Mouse (Mus musculus): ENCODE data around the gene Nhej1. TPM values are rescaled to one million over a fixed set of nuclear protein-coding genes. Genes with fewer than 3 reads are reported as not detected.

Gene Nhej1
- 1 to 10 TPM; 4.4 to 4.8 TPM for total RNA-seq (2023)

GRCm38 (mm10) chr1:75124346-75125321 lies at the start of gene Nhej1:
Gene Nhej1, minus strand, starts transcription at chr1:75125200.

GRCm38 (mm10) chr1:75168472-75169464 lies 43.8 kb upstream of the Nhej1 start, which contains the start of gene Zfand2b:
Gene Zfand2b, plus strand, starts transcription at chr1:75168646.

DNA sequence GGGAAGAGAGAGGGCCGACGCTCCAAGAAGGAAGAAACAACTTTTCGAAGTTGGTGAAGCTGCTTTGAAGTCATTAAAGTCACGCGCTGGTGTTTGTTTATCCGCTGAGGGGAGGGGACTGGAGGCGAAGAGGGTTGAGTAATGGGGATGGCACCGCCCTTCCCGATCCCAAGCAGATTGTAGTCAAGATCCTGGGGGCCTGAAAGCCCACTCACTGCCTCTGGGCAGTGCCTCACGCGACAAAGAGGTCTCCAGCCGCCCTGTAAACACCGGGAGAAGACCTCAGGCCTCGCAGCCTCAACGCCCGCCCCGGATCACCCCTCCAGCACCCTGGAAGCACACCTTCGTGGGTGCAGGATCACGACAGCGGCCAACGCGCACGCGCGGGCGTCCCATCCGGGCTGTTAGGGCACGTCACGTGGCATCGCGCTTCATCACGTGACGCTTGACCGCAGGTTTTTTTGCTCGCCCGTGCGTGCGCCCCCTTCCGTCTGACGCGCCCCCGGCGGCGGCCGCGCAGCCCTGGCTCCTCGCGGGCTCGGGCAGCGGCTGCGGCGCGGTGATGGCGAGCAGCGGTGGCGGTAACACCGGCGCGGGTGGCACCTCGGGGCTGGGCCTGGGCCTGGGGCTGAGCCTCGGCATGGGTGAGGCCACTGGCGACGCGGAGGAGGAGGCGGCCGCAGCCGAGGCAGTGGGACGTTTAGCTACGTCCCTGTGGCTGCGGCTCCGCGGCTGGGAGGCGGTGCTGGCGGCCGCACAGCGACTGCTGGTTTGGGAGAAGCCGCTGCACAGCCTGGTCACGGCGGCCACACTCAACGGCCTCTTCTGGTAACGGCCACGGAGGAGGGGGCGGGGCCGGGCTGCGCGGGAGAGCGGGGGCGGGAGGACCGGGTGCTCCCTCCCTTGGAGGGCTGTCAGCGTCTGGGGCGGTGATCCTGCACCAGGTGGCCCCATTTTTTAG lies 17.6 kb upstream of the Nhej1 start, which contains the start of the genes Cnppd1 and Retreg2:
Gene Cnppd1, minus strand, starts transcription at position 411 of the 961 bp plus-strand sequence.
Gene Retreg2, plus strand, starts transcription at position 478 of the 961 bp plus-strand sequence.

DNA sequence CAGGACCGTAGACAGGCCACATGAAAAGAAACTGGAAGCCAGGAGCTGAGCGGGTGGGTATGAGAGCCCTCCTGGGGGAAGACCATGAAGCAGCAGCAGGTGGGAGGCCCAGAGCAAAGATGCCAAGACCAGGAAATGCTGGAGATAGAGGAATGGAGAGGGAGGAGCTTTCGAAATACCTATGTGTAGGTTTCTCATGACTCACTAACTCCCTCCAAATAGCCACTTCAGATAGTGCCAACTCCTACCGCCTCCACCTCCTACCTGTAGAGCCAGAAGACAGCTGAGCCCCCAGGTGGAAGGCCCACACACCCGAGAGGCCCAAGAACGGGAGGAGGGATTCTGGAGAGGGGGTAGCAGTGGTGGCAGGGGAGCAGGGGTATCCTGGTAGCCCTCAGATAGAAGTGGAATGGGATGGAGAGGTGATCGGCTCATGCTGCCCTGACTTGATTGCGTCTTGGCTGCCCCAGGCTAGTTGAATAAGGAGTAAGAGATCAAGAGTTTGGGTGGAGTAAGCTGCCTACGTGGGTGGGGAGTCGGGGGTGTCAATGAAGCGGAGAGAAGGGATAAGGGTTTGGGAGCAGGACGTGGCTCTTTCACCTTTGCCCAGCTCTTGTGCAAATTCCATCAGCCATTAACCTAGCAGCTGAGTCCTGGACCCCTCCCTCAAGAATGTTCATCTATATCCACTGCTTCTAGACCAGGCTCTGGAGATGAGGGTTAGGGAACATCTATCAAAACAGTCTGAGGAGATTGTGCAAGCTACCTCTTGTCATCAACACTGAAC lies 8.6 kb upstream of the Nhej1 start, which contains the start of gene Slc23a3:
Gene Slc23a3, minus strand, starts transcription at position 470 of the 787 bp plus-strand sequence.

GRCm38 (mm10) chr1:74951556-74952210 lies 173.3 kb downstream of the Nhej1 start, which contains the start of gene Ihh:
Gene Ihh, minus strand, starts transcription at chr1:74951672.

GRCm38 (mm10) chr1:74935402-74935801 lies 189.6 kb downstream of the Nhej1 start, which contains the start of gene Cfap65:
Gene Cfap65, minus strand, starts transcription at chr1:74935599.

Other genes starting within 250 kb of the Nhej1 start
- not detected for gene Fev, start 239.8 kb downstream of the Nhej1 start, total RNA-seq (2023)
- gene Cryba2, start 232.1 kb downstream of the Nhej1 start, total RNA-seq (2023) = not detected
- not detected for gene Cfap65, start 189.6 kb downstream of the Nhej1 start, total RNA-seq (2023)
- under 1 TPM; 0.33 to 0.42 TPM for gene Ihh, start 173.5 kb downstream of the Nhej1 start, total RNA-seq (2023)
- gene Slc23a3, start 8.7 kb upstream of the Nhej1 start, total RNA-seq (2023) = 1 to 10 TPM; 1.2 TPM
- 100 to 1,000 TPM; 115 to 119 TPM for gene Cnppd1, start 17.5 kb upstream of the Nhej1 start, total RNA-seq (2023)
- gene Retreg2, start 17.6 kb upstream of the Nhej1 start, total RNA-seq (2023) = 10 to 100 TPM; 66.3 to 67.3 TPM
- 10 to 100 TPM; 46.1 to 59.1 TPM for gene Zfand2b, start 43.4 kb upstream of the Nhej1 start, total RNA-seq (2023)
- 1 to 10 TPM; 3.4 to 4.9 TPM for gene Abcb6, start 55.2 kb upstream of the Nhej1 start, total RNA-seq (2023)
- gene Ankzf1, start 67.0 kb upstream of the Nhej1 start, total RNA-seq (2023) = 10 to 100 TPM; 20.9 to 22.2 TPM
- 10 to 100 TPM; 51.1 to 58.9 TPM for gene Atg9a, start 67.0 kb upstream of the Nhej1 start, total RNA-seq (2023)
- 10 to 100 TPM; 21.6 to 24.5 TPM for gene Glb1l, start 85.6 kb upstream of the Nhej1 start, total RNA-seq (2023)
- gene Stk16, start 85.6 kb upstream of the Nhej1 start, total RNA-seq (2023) = 10 to 100 TPM; 84.4 to 86.3 TPM
- 10 to 100 TPM; 66.8 to 88.0 TPM for gene Tuba4a, start 94.7 kb upstream of the Nhej1 start, total RNA-seq (2023)
- not detected for gene A630095N17Rik, start 106.9 kb upstream of the Nhej1 start, total RNA-seq (2023)
- gene Dnajb2, start 111.2 kb upstream of the Nhej1 start, total RNA-seq (2023) = 10 to 100 TPM; 16.5 to 20.4 TPM
- not detected for gene Ptprn, start 139.3 kb upstream of the Nhej1 start, total RNA-seq (2023)
- not detected for gene Resp18, start 153.2 kb upstream of the Nhej1 start, total RNA-seq (2023)
- gene Dnpep, start 192.8 kb upstream of the Nhej1 start, total RNA-seq (2023) = 10 to 100 TPM; 39.5 to 46.6 TPM
- under 1 TPM in 1 of 2 experiments, not detected in 1; 0.42 TPM for gene Des, start 235.1 kb upstream of the Nhej1 start, total RNA-seq (2023)

All from monocyte, adult 59 days (primary cell).